Mouse (Mus musculus): ENCODE measurements around the gene Cdc42ep5.
"Not testable (repeated sequence)": the region's sequence is repeated elsewhere in the genome, so short reads cannot be mapped to it uniquely, and the experiment has no call there.

The Cdc42ep5 gene

GRCm38 (mm10) chr7:4164090-4164910, at the start of gene Cdc42ep5:
TSS of gene Cdc42ep5 (minus strand) at chr7:4164860.
- no peak for DNase-seq (ENCODE audit: low read depth, low spot score)

GRCm38 (mm10) chr7:4213436-4213835, 48.8 kb upstream of the Cdc42ep5 start:
- DNase-seq (ENCODE audit: low read depth, low spot score), result not testable (repeated sequence)

GRCm38 (mm10) chr7:4208626-4209025, 44.0 kb upstream of the Cdc42ep5 start:
- no peak for DNase-seq (ENCODE audit: low read depth, low spot score)

DNA sequence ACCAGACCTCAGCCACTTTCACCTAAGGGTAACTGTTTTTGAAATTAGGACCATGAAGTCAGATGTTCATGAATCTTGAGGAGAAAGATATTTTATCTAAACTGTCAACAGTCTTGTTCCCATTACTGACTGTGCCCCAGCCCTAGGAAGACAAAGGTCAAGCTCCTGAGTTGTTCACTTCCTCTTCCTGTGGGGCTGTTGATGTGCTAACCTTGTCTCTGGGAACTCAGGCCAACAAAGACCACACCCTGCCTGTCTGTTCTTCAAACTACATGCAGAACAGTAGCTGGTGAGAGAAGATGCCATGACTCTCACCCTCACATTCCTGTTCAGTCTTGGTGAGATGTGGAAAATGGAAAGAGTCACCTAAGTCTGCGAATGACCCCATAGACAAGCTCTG, 42.5 kb upstream of the Cdc42ep5 start:
- DNase-seq (ENCODE audit: low read depth, low spot score), result no peak

DNA sequence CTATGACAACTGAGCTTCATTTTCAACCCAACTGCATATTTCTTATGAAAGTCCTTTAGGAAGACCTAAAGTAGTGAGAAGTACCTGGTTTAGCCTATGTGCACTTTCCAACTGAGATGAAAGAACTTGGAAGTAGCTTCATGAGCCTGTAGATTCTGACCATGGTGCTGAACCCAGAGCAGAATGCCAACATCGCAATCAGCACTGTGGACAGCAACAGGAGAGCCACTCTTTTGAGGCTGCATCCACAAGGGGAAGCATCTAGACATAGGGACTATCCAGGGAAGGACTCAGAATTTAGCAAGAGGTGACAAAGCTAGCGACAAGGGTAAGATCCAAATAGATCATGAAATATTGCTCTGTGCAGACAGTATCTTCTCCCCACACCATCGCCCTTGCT, 13.8 kb upstream of the Cdc42ep5 start:
- peak; percentile 32 for DNase-seq (ENCODE audit: low read depth, low spot score)

DNA sequence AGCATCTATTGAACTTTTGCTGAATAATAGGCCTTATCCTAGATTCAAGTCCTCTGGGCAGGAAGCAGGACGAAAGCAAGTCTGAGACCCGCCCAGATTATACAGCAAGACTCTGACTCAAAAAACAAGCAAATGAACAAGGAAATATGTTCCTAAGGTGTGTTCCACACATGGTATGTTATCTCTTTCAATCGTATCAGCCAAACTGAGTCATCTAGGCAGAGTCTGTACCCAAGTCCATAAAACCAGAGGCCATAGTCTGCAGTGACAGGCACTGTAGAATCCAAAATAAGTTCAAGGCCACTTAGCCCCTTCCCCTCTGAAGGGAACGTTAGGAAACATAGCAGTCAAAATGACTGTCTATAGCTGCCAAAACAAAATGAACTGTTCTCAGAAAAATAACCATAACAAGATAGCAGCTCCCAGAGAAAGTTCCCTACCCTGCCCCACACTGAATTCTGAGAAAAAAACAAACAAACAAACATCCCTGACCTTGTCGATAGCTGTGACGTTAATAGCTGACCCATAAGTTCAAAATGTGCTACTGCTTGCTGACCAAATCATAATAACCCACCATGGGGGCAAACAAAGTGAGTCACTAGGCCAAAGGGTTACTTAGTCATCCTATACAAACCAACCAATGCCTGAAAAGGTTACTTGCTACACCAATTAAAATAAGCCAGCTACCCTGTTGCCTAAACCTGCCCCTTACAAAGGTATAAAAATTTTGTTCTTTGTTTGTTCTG, 5.7 kb upstream of the Cdc42ep5 start:
- DNase-seq (ENCODE audit: low read depth, low spot score), result no peak

GRCm38 (mm10) chr7:4167098-4167497, 2.4 kb upstream of the Cdc42ep5 start:
- no peak for DNase-seq (ENCODE audit: low read depth, low spot score)

GRCm38 (mm10) chr7:4165286-4165685, 626 bp upstream of the Cdc42ep5 start:
- no peak for DNase-seq (ENCODE audit: low read depth, low spot score)

DNA sequence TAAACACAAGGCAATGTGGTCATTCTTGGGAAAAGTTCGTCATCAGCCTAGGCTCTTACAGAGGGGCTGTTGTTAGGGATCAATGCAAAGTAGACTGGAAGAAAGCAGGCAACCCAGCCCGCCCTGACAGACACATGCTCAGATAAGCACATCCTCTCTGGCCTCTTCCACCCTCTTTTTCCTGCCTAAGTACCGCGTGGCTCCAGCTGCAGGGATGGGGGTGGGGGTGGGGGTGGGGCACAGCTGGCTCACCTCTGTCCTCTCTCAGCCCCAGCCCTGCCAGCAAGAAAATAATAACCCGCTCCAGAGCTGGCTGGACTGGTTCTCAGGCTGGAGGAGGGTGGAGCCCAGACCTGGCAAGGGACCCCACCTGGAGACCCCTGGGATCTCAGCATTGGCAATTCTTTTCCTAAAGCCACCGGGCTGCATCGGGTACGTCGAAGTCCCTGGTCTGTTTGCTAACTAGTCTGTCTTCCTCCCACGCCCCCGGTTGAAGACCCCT, 1.0 kb downstream of the Cdc42ep5 start:
- no peak for DNase-seq (ENCODE audit: low read depth, low spot score)

GRCm38 (mm10) chr7:4161596-4161995, 3.1 kb downstream of the Cdc42ep5 start:
- not testable (repeated sequence) for DNase-seq (ENCODE audit: low read depth, low spot score)

- DNase-seq (ENCODE audit: low read depth, low spot score), result no peak
These were observed 9.7 kb downstream of the Cdc42ep5 start for GRCm38 (mm10) chr7:4154976-4155375.

GRCm38 (mm10) chr7:4154356-4154755, 10.3 kb downstream of the Cdc42ep5 start:
- no peak for DNase-seq (ENCODE audit: low read depth, low spot score)

- DNase-seq (ENCODE audit: low read depth, low spot score), result no peak
These were observed 13.4 kb downstream of the Cdc42ep5 start for GRCm38 (mm10) chr7:4151241-4151640.

GRCm38 (mm10) chr7:4150811-4151221, 13.8 kb downstream of the Cdc42ep5 start:
- DNase-seq (ENCODE audit: low read depth, low spot score), result peak; percentile 47

GRCm38 (mm10) chr7:4150059-4150541, 14.6 kb downstream of the Cdc42ep5 start, which contains the start of gene Leng9:
TSS of gene Leng9 (minus strand) at chr7:4150374.
- peak; percentile 91 for DNase-seq (ENCODE audit: low read depth, low spot score)

GRCm38 (mm10) chr7:4149209-4150054, 15.2 kb downstream of the Cdc42ep5 start:
- peak; percentile 93 for DNase-seq (ENCODE audit: low read depth, low spot score)

DNA sequence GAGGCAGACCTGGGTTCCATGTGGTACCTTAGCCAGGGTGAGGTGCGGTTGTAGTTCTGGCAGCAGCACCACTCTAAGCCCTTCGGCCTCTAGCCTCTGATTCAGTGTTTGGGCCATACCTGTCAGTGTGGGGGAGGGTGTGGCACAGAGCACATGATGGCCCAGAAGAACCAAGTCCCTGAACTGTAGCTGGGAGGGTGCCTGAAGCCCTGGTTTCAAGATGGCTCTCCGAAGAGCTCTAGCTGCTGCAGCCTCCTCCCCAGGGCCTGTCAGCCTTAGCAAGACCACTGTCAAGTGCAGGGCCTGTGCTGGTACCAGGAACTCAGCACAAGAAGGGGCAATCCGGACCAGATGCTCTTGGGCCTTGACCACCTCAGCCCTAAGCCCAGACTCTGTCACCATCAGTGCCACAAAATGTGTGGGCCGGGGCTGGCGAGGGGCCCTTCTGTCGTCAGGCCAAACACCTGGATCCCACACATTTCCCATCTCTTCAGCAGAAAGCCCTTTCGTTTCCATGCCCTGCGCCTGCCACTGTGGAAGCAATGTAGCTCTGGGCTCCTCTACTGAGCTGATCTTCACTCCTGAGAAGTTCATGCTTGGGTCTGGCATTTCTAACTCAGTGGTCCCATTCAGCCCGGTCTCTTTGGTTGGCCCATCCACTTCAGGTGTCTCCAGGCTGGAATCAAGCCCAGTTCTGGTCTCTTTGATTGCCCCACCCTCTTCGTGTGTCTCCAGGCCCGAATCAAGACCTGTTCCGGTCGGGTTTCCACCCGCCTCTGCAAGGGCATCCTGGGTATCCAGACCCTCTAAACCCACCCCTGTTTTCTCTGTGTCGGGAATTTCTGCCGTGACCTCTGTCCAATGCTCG, 16.1 kb downstream of the Cdc42ep5 start:
- no peak for DNase-seq (ENCODE audit: low read depth, low spot score)

- no peak for DNase-seq (ENCODE audit: low read depth, low spot score)
These were observed 16.8 kb downstream of the Cdc42ep5 start for GRCm38 (mm10) chr7:4147836-4148235.

- DNase-seq (ENCODE audit: low read depth, low spot score), result no peak
These were observed 17.3 kb downstream of the Cdc42ep5 start for GRCm38 (mm10) chr7:4147371-4147770.
